Mouse (Mus musculus) hindbrain, embryonic 16.5 days (tissue): ENCODE measurements around the gene Afg1l. TPM values are rescaled to one million over a fixed set of nuclear protein-coding genes. Genes with fewer than 3 reads are reported as not detected.
A peak's percentile ranks its signal among the peaks of the same experiment; 100 is the strongest.

Source experiments
- ATAC-seq: fragments of 200-750 bp; cut with Nextera tagmentation; 2 replicates; pipeline ENCODE4 v1.8.0; 2017; ENCODE audit warnings: moderate TSS enrichment, moderate library complexity
- H3K27ac ChIP-seq: fragments of 300-500 bp; sonication (generic); 2 replicates; pipeline ENCODE4 v1.5.1; 2014; ENCODE audit warnings: low read depth, mild to moderate bottlenecking, control low read depth, low read length, moderate library complexity
- H3K27me3 ChIP-seq: fragments of 300-500 bp; sonication (generic); replicated peaks from 2 replicates; pipeline ENCODE4 v1.6.1; 2014; ENCODE audit warnings: low read length; ENCODE audit not compliant: control insufficient read depth, insufficient read depth
- H3K36me3 ChIP-seq: fragments of 300-500 bp; sonication (generic); 2 replicates; pipeline ENCODE4 v1.6.1; 2014; ENCODE audit warnings: mild to moderate bottlenecking, low read length, moderate library complexity, mixed read lengths; ENCODE audit not compliant: control insufficient read depth, insufficient read depth
- H3K4me1 ChIP-seq: fragments of 300-500 bp; sonication (generic); 2 replicates; pipeline ENCODE4 v1.6.1; 2014; ENCODE audit warnings: low read depth, low read length; ENCODE audit not compliant: control insufficient read depth, insufficient read depth
- H3K4me2 ChIP-seq: fragments of 300-500 bp; sonication (generic); 2 replicates; pipeline ENCODE4 v1.6.1; 2014; ENCODE audit warnings: mild to moderate bottlenecking, low read length, control low read depth, moderate library complexity
- H3K4me3 ChIP-seq: fragments of 300-500 bp; sonication (generic); 2 replicates; pipeline ENCODE4 v1.5.1; 2014; ENCODE audit warnings: mild to moderate bottlenecking, low read length, control low read depth, moderate library complexity
- H3K9ac ChIP-seq: fragments of 300-500 bp; sonication (generic); 2 replicates; pipeline ENCODE4 v1.6.1; 2014; ENCODE audit warnings: low read depth, mild to moderate bottlenecking, control low read depth, low read length, moderate library complexity
- H3K9me3 ChIP-seq: fragments of 300-500 bp; sonication (generic); 2 replicates; pipeline ENCODE4 v1.6.1; 2014; ENCODE audit warnings: mild to moderate bottlenecking, low read length, moderate library complexity; ENCODE audit not compliant: control insufficient read depth
- WGBS: fragments of 180-500 bp; shearing (Covaris S2); extraction: QIAGEN DNeasy Blood & Tissue Kit; methylation state at CpG from one replicate; pipeline ENCODE4 v1.1.7; 2014; 5-methylcytosine and 5-hydroxymethylcytosine counted together
- polyA plus RNA-seq: library from polyadenylated mRNA; unstranded; fragments of >200 nt; fragmentation: Nextera tagmentation; extraction: Ambion mirVana; gene quantifications from 2 replicates; pipeline ENCODE4 v1.2.1, GENCODE M21; 2015

The Afg1l gene
- polyA plus RNA-seq, 1 experiment from 2014 or later: 10.1 TPM

GRCm38 (mm10) chr10:42488606-42489296, 10.4 kb upstream of the Afg1l start:
- WGBS: 44% methylated on average over 8 of the region's 8 CpGs

DNA sequence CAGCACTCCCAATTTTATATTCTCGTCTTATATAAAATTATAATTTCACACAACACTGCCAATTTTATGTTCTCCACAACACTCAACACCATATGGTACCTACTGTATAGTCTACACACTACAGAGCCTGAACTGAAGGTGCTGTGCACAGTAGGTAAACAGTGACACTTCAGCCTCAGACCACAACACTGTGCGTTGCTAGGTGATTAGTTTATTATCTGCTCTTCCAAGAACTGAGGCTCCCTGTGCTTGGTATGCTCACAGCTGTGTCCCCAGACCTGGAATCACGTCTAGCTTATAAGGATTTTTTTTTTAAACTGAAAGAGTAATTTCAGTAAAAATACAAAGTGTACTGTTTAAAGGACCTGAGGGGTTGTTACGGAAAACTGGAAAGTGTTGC, 2.4 kb upstream of the Afg1l start:
- Histone ChIP-seq H3K36me3 (no peaks in the 10 kb centered on the region), H3K4me2 (no peak overlapping the region), H3K27ac (no peak overlapping the region), H3K9ac (no peak overlapping the region), H3K4me3 (no peak overlapping the region), H3K9me3 (no peaks in the 10 kb centered on the region), H3K27me3 (no peaks in the 10 kb centered on the region), H3K4me1 (peaks cover 2% of the 10 kb centered on the region; the same call in 1 of the 2 replicates)
- 79% methylated on average over 4 of the region's 4 CpGs for WGBS
- no peak for ATAC-seq

More at GRCm38 (mm10) chr10:42488606-42489296, 10.4 kb upstream of the Afg1l start:
- Histone ChIP-seq H3K4me3 (no peak overlapping the region), H3K4me2 (no peak overlapping the region), H3K27me3 (no peaks in the 10 kb centered on the region), H3K9ac (no peak overlapping the region), H3K36me3 (no peaks in the 10 kb centered on the region), H3K4me1 (no peaks in the 10 kb centered on the region), H3K27ac (no peak overlapping the region), H3K9me3 (no peaks in the 10 kb centered on the region)
- no peak for ATAC-seq

- H3K4me1 ChIP-seq: peaks cover 2% of the 10 kb centered on the region; the same call in 1 of the 2 replicates
- no peaks in the 10 kb centered on the region for H3K27me3 ChIP-seq
- H3K36me3 ChIP-seq: no peaks in the 10 kb centered on the region
- peak overlapping the region; percentile 87 for H3K27ac ChIP-seq
- H3K9ac ChIP-seq: peak overlapping the region; percentile 77
- WGBS: 10% methylated on average over 25 of the region's 25 CpGs
- H3K4me3 ChIP-seq: peak overlapping the region; percentile 65
- peak; percentile 55 for ATAC-seq
- no peaks in the 10 kb centered on the region for H3K9me3 ChIP-seq
- peak overlapping the region; percentile 85 for H3K4me2 ChIP-seq
These were observed 620 bp downstream of the Afg1l start for GRCm38 (mm10) chr10:42477550-42478340.

DNA sequence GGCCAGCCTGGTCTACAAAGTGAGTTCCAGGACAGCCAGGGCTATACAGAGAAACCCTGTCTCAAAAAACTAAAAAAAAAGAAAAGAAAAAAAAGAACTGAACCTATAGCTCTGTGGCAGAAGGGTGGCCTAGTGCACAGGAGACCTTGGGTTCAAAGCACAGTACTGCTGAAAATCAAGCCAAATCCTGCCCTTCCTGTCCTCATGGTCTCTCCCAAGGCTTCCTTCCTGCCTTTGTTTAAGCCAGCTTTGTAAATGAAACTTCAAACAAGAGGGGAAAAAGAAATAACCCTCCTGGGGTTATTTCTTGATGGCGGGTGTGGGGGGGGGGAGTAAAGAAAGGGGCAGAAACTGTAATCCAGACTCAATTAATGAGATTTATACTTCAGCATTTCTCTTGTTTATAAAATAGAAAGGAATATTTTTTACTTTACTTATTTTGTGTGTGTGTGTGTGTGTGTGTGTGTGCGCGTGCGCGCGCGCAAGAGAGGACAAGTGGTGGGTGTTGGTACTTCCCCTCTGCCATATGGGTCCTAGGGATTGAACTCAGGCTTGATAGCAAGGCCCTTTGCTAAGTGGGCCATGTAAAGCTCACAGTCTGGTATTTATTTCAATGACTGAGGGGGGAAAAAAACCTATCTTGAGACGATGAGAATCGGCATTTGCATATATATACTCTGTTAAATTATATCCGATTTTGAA, 1.4 kb downstream of the Afg1l start:
- Histone ChIP-seq H3K36me3 (no peaks in the 10 kb centered on the region), H3K4me1 (peaks cover 2% of the 10 kb centered on the region; the same call in 1 of the 2 replicates), H3K4me2 (no peak overlapping the region), H3K27ac (no peak overlapping the region), H3K27me3 (no peaks in the 10 kb centered on the region), H3K4me3 (no peak overlapping the region), H3K9ac (no peak overlapping the region), H3K9me3 (no peaks in the 10 kb centered on the region)
- no peak for ATAC-seq
- WGBS: 94% methylated on average over 10 of the region's 10 CpGs

GRCm38 (mm10) chr10:42474946-42475514, 3.3 kb downstream of the Afg1l start:
- H3K9ac ChIP-seq: no peak overlapping the region
- H3K27ac ChIP-seq: no peak overlapping the region
- no peaks in the 10 kb centered on the region for H3K9me3 ChIP-seq
- no peaks in the 10 kb centered on the region for H3K27me3 ChIP-seq
- no peak overlapping the region for H3K4me2 ChIP-seq
- ATAC-seq: no peak
- 83% methylated on average over 6 of the region's 6 CpGs for WGBS
- peaks cover 2% of the 10 kb centered on the region; the same call in 1 of the 2 replicates for H3K4me1 ChIP-seq
- no peak overlapping the region for H3K4me3 ChIP-seq
- H3K36me3 ChIP-seq: no peaks in the 10 kb centered on the region

- Histone ChIP-seq H3K4me2 (no peak overlapping the region), H3K9me3 (peaks cover under 1% of the 10 kb centered on the region; the same call in 1 of the 2 replicates), H3K4me1 (no peaks in the 10 kb centered on the region), H3K9ac (no peak overlapping the region), H3K4me3 (no peak overlapping the region), H3K27ac (no peak overlapping the region), H3K36me3 (no peaks in the 10 kb centered on the region), H3K27me3 (no peaks in the 10 kb centered on the region)
- 82% methylated on average over 14 of the region's 14 CpGs for WGBS
- ATAC-seq: no peak
These were observed 13.6 kb downstream of the Afg1l start for GRCm38 (mm10) chr10:42464805-42465204.

DNA sequence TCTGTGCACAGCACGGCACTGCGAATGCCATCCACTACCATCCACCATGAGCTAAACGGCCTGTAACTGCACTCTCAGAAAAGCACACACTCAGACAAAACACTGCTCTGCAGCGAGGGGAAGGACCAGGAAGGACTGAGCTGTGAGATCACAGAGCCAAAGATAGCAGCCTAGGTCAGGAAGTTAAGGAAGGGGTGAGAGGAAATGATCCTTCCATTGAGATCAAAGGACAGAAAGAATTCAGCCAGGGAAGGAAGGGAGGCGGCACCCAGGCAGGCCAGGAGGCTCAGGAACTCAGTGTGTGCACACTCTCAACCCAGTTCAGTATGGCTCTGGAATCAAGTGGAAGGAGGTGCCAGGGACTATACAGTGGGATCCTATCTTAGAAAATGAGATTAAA, 14.1 kb downstream of the Afg1l start:
- Histone ChIP-seq H3K36me3 (0 out of 2 replicates have a peak, but pooled peaks cover 3% of the 10 kb centered on the region), H3K9me3 (peaks cover 6% of the 10 kb centered on the region), H3K4me2 (no peak overlapping the region), H3K27ac (no peak overlapping the region), H3K4me1 (no peaks in the 10 kb centered on the region), H3K4me3 (no peak overlapping the region), H3K27me3 (no peaks in the 10 kb centered on the region), H3K9ac (no peak overlapping the region)
- ATAC-seq: peak; percentile 40; the same call in 1 of the 2 replicates
- WGBS: 49% methylated on average over 5 of the region's 5 CpGs

DNA sequence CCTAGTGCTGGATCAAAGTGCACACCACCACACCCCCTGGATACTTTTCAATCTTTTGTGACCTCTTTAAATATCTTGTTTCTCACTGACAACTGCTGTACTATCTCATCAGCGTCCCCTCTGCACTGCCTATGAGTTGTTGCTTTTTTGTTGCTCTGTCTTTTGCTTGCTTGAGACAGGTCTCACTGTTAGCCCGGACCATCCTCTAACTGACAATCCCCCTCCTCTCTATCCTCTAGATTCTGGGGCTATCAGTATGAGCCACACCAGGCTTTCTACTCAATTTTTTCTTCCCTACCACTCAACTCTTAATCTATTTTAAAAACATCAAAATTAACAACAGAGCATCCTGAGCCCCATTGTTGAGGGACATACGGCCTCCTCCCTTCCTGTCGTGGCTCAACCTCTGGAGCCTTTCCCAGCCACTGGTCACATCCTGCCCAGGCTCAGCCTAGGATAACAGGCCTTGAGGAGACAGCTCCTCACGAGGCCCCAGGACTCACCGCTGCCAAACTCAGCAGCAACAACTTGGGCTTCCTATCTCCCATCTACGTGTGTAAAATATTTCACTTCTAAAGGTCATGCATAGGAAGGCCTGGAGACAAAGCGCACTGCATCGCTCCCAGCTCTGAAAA, 20.7 kb downstream of the Afg1l start:
- Histone ChIP-seq H3K9me3 (peaks cover 12% of the 10 kb centered on the region), H3K9ac (no peak overlapping the region), H3K36me3 (0 out of 2 replicates have a peak, but pooled peaks cover 4% of the 10 kb centered on the region), H3K4me1 (no peaks in the 10 kb centered on the region), H3K27me3 (no peaks in the 10 kb centered on the region), H3K4me2 (no peak overlapping the region), H3K27ac (no peak overlapping the region), H3K4me3 (no peak overlapping the region)
- no peak for ATAC-seq
- WGBS: 77% methylated on average over 9 of the region's 9 CpGs
